Mouse (Mus musculus): Measurements from ENCODE around the gene Mogat2. TPM values are rescaled to one million over a fixed set of nuclear protein-coding genes. Genes with fewer than 3 reads are reported as not detected.
A peak's percentile ranks its signal among the peaks of the same experiment; 100 is the strongest.

Mogat2 gene
- total RNA-seq, 2 experiments from 2014 or later, result not detected

DNA sequence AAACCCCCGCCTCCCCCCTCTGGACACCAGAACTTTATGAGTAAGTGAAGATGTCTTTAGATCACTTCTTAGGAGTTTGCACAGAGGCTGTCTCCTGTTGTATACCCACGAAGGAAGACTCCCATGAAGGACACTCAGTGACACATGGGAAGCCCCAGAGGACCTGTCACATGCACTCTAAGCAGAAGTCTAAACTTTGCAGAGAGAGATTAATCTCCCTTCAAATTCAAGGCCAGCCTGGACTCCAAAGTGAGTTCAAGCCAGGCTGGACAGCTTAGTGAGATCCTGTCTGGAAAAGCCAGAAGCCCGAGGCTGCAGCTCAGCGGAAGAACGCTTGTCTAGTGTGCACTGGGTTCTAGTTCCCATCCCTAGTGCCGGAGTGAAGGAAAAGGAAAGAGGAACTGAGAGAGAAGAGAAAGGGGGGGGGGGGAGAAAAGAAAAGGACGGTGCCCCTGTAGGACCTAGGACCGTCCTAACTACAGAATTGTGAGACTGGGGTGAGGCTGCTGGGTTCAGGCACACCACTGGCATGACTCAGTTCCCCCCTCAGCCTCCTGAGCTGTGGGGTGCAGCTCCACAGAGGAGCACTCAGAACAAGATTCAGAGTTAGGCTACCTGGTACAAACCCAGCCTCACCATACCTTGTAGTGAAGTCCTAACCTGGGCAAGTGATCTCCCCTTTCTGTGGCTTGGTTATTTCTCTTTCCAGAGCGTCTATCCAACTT lies 38.8 kb downstream of the Mogat2 start:
- intact Hi-C loops (cut with DNase I), result loop anchor here (2.0 kb wide), 1 partner anchor 17 kb away; the partner anchor contains the start of gene Dgat2
- DNase-seq, result no peak

DNA sequence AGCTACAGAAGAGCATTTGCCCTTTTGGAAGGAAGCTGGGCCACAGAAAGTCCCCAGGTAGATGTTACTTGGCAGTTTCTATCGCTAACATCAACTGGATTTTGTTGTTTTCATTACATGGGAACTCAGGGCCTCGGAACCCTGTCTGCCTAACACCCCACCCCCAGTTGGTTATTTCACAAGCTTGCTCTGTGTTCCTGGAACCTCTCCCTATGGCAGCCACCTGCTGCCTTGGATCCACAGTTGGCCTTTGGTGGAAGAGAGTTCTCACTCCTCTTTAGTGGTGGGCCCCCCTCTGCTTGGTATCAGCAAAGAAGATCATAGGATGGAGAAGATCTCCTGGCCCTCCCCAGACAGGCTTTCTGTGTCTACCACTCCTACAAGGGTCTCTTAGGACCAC lies 39.6 kb downstream of the Mogat2 start:
- no peak for DNase-seq

DNA sequence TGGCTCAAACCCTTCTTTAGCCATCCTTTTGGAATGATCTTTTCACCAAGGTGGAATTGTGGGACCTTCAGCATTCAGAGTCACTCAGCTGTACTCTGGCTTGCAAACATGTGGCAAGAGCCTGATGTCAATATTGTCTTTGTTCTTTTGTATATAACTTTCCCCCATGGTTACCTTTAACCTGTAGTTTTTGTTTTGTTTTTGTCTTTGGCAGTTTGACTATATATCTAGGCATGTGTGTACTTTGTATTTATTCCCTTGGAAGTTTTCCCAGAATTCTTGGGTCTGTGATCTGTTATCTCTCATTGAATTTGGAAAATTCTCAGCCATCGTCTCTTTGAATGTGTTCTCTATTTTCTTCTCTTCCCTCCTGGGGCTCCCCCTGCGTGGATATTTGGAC lies 43.9 kb downstream of the Mogat2 start:
- DNase-seq, result no peak
- intact Hi-C loops (cut with DNase I), result no loop called here

More for the DNA sequence above, 39.6 kb downstream of the Mogat2 start:
- intact Hi-C loops (cut with DNase I), result no loop called here

DNA sequence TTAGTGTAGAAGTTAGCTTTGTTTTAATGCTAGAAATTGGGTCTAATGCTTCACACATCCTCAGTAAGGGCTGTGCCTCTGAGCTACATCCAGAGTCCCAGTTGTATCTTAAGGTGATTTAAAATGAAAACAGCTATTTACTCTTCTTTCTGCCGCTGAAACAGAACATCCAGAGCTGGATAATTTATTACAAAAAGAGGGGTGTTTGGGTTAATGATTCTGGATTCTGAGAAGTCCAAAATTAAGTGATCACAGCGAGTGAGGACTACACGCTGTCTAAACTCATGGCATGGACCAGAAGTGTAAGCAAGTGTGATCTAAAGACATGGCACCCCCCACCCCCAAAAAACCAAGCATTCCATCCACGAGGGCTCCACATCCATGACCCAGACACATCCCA lies 44.5 kb downstream of the Mogat2 start:
- no peak for DNase-seq
- intact Hi-C loops (cut with DNase I), result no loop called here

DNA sequence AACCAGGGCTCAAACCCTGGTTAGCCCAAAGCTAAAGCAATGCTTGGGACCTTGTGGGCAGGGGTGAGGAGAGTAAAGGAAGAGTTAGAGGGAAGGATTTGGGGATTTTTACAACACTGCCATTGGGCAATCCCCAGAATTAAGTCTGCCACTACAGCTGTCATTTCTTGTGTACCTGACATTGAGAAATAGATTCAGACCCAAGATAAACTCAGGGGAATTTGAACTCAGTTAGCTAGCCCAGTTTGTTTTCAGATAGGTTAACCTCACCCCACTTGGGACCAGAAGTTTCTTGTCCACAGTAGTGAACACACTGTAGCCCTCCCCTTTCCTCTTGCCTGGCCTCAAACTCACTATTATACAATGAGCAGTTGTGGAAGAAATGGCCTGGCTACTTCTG lies 47.0 kb downstream of the Mogat2 start:
- DNase-seq, result no peak
- intact Hi-C loops (cut with DNase I), result no loop called here

DNA sequence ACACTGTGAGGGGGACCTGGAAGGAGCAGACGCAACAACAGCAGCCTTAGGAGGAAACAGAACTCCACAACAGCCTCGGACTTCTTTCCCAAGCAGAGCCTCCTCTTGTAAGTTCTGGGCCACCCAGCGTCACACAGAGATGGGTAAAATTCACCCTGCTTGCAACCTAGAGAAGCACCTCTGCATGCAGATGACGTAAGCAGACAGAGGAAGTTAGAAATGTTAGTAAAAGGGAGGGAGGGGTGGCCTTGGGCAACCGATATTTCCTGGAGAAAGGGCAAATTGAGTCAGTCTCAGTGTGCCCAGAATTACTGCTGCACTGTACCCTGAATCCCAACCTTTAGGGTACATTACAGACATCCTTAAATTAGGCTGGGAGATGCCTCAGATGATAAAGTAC lies 48.5 kb downstream of the Mogat2 start:
- intact Hi-C loops (cut with DNase I), result no loop called here
- DNase-seq, result no peak

DNA sequence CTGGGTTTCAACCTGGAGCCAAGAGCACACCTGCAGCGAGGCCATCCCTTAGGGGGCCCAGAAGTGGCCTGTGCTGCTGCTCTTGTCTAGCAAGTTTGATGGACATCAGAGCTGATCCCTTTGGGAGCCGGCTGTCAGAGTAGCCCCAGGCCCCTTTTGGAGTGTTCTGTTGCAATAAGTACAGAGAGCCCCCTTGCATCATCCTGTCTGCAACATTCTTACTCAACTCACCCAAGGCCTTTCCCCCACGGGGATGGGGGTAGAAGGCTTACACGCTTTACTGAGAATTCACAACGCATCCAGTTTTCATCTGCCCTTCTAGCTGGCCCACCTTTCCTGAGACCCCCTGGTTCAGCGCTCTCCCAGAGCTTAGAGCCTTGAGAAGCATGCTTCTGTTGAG lies 49.8 kb downstream of the Mogat2 start:
- DNase-seq, result no peak
- intact Hi-C loops (cut with DNase I), result no loop called here

DNA sequence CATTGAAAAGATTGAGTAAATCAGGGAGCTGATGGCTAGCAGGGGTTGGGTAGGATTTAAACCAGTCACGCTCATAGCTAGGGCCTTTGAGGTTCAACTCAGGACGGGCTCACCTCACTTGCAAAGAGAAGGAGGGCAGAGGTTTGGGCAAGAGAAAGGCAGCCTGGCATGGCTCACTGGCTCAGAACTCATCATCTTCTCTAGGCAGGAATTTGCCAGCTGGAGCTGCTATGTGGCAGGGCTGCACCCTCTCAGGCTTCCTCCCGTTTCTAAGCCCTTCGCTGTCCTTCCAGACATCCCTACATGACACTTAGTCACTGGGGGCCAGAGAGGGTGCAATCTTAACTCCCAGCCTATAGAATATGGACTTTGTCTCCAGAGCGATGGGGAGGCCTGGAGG lies 51.0 kb downstream of the Mogat2 start:
- DNase-seq, result peak in 1 of 2 experiments; percentile 45
- intact Hi-C loops (cut with DNase I), result no loop called here

DNA sequence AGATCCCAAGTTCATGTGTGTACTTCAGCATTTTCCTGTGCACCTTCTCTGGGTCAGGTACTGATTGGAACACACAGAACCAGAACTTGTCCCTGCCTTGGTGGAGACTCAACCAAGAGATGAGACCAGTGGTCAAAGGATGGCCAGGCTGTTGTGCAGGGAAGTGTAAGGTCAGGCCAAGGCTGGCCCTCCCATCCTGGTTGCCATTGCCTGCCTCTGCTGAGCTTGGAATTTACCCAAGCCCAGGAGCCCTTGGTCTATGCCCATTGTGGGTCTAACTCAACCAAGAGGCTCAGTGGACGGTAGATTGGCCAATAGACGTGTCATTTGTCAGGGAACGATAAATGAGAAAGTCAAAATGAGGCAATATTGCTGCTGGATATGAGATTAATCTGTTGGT lies 53.0 kb downstream of the Mogat2 start:
- no peak for DNase-seq
- intact Hi-C loops (cut with DNase I), result no loop called here

DNA sequence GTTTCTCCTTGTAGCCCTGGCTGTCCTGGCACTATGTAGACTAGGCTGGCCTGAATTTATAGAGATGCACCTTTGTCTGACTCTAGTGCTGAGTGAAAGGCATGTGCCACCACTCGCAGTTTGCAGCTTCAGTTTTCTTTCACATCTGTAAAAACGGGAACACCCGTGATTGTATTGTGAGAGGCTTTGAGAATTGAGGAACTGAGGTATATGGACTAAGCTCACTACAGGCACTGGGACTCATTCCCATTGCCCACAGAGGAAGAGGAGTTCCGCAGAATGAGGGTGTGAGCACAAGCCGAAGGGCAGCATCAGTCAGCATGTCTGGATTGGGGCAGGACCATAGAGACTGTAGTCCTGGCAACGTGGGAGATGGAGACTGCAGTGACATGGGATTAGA lies 54.7 kb downstream of the Mogat2 start:
- no peak for DNase-seq
- intact Hi-C loops (cut with DNase I), result loop anchor here (2.0 kb wide), 1 partner anchor 17 kb away; no protein-coding TSS in a partner anchor

DNA sequence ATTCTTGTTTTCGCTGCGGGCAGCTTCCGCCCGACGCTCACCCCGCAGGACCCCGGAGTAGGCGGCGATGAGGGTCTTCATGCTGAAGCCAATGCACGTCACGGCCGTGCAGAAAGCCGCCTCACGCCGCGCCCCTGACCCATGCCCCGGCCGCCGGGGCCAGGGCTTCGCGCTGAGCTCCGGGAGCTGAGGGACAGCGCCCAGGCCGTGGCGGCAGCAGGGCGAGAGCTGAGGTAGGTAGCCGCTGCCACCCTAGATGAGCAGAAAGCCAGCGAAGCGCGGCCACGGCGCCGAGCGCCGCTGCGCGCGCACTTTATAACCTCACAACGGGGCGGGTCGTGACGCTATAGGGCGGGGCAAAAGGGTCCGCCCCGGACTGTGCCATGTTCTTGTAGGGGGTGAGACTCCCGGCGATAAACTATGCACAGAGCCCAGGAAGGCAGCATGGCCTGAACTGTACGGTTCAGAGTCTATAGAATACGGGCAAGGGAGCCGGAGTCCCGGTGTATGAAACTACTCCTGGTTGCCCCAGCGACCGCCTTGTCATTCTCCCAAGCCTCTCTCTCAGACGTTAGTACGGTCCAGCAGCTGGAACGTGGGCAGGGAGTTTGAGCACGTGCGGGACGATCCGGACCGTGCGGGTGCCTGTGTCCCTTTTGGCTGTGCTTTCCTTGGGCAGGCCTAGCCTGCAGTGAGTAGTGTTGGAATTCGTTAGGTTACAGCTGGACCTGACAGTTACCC lies 55.8 kb downstream of the Mogat2 start, which contains the start of gene Dgat2:
Dgat2 (minus strand) TSS at position 288 of the 741 bp plus-strand sequence.
- peak; percentile 92 to 95 for DNase-seq
- intact Hi-C loops (cut with DNase I), result loop anchor here (2.0 kb wide), 1 partner anchor 18 kb away; no protein-coding TSS in a partner anchor

DNA sequence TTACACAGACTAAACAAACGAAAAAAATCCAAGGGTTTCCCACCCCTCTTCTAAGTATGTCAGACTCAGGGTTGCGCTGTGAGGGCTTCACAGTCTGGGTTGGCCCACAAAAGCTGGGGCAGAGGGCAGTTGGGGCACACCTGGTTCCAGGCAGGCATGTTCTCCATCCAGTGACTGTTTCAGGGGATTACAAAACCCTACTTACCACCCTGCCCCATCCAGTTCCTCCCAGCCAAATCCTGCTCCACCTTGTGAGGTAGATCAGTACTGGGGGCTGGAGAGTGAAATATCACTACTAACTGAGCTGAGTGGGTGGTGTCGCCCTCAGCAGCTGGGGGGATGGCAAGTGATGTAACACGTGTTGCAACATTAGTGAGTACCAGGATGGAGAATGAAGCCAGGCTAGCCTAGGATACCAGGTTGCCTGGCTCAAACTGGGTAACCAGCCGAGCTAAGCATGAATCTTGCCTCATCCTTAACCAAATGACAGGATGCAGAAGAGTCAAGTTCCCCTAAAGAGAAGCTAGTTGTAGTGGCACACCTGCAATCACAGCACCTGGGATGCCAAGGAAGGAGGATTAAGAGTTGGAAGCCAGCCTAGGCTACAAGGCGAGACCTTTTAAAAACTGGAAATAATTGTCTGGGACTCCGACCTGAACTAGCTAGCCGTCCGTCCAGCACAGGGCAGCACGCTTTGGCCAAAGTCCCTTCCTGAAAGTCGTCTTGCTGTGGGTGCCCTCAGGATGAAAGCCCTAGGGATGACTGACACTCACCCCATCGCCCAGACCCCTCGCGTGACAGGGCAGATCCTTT lies 56.6 kb downstream of the Mogat2 start:
- intact Hi-C loops (cut with DNase I), result loop anchor here (2.0 kb wide), 1 partner anchor 19 kb away; no protein-coding TSS in a partner anchor
- no peak for DNase-seq

DNA sequence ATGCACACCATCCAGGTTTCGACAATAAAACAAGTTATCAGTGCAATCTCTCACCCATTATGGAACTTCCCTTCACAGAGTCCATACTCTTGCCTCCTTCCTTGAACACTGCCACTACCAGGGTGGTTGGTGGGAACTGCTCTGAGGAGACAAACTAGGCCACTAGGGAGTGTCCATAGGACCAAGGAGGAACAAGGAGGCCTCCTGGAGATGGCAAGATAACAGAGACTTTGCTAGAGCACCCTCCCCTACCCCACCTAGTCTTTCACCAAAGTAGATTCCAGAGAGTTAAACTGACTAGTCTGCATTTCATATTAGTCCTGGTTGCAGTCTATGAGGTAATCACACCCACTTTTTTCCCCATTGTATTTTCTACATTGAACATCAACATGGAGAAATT lies 58.3 kb downstream of the Mogat2 start:
- DNase-seq, result no peak
- intact Hi-C loops (cut with DNase I), result no loop called here

DNA sequence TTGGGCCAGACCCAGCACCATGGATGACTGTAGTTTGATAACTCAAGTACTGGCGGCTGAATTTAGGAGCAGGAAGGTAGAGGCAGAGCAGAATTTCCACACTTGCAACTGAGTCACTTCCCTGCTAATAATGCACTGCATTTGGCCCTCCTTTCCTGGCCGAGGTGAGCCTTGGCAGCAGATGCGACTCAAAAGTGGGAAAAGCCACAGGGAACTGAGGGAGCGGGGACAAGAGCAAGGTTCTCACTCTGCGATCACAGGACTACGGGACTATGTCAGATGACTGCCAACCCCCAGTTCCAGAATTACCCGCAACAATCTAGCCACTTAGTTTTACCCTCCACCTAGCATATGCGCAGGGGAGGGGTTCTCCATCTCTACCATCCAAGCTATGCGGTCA lies 59.1 kb downstream of the Mogat2 start:
- intact Hi-C loops (cut with DNase I), result no loop called here
- no peak for DNase-seq

DNA sequence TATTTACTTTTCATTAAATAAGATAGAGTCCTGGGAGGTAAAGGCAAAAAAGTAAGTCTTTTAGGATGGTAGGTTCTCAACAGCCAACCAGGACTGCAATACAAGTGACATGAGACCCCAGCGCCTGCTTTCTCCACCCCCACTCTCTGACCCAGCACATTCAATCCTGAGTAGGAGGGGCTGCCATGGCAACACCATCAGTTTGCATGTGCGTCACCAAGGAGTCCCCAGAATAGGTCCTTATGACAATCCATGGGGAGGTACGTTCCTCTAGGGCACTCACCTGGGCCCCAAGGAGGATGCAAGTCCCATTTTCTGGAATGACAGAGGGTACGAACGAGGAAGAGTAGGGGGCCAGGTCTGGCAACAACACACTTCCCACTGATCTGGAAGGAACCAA lies 61.0 kb downstream of the Mogat2 start:
- no peak for DNase-seq

DNA sequence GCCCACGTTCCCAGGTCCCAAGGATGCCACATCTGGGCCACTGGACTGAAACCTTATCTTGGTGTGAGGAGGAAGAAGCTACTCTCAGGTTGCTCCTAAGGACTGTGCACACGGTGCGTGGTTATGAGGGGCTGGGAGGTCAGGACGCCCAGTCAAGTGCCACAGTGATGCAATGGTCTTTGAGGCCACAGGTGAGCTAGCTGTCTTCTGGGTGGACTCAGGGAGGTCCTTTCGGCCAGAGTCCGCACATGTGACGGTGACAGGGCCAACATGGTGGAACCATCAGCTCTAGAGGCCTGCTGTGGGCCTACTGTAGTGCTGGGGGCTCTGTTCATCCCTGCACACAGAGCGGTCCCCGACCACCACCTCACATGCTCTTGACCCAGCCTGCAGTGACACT lies 62.8 kb downstream of the Mogat2 start:
- no peak for DNase-seq
- intact Hi-C loops (cut with DNase I), result no loop called here

More for the DNA sequence above, 61.0 kb downstream of the Mogat2 start:
- intact Hi-C loops (cut with DNase I), result no loop called here

DNA sequence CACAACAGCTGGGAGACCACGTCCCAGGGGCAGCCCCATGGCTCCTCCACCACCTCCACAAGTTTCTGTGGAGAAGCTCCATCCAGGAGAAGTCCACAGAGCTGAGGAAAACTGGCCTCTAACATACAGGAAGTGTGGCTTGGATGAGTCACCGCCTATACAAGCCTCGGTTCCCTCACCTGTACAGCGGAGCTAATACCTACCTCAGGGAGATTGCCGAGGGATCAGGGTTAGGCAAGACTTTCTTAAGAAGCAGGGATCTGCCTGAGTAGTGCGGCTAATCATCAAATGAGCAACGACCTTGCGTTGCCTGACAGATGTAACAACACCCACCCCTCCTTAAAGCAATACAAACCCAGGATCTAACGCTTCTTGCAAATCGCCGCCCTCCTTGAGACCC lies 63.3 kb downstream of the Mogat2 start:
- intact Hi-C loops (cut with DNase I), result no loop called here
- no peak for DNase-seq

DNA sequence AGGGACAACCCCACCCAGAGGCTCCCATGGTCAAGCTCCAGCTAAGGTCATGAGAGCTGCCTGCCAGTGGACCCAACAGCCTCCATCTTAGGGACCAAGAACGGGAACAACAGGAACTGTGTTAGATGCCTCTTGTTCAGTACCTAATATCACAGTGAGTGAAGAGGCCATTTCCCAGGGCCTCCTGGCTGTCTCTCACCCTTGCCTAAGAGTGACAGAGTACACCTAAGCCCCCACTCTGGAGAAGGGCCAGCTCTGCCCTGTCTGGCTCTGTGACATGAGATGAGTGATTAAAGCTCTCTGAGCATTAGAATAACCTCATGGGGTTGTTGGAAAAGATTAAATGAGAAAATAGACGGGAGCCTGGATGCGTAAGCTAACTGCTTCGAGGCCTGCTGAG lies 64.4 kb downstream of the Mogat2 start:
- no peak for DNase-seq
- intact Hi-C loops (cut with DNase I), result no loop called here

DNA sequence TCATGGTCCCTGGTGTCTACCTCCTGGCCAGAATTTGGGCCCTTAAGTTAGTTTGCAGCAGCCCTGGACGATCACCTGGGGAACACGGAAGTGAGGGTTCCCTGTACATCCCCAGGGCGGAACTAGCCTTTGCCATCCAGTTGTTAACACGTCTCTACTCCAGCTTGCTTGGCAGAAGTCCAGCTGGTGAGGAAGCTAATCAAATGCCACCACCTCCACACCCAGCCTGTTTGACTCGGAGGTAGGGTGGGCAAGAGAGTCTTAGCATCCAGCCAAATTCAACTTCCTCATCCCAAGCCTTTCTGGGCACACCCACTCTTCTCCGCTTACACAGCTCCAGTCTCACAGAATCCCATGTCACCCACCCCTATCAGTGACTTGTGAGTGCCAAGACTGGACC lies 65.5 kb downstream of the Mogat2 start:
- intact Hi-C loops (cut with DNase I), result no loop called here
- peak; percentile 28 to 59 for DNase-seq

DNA sequence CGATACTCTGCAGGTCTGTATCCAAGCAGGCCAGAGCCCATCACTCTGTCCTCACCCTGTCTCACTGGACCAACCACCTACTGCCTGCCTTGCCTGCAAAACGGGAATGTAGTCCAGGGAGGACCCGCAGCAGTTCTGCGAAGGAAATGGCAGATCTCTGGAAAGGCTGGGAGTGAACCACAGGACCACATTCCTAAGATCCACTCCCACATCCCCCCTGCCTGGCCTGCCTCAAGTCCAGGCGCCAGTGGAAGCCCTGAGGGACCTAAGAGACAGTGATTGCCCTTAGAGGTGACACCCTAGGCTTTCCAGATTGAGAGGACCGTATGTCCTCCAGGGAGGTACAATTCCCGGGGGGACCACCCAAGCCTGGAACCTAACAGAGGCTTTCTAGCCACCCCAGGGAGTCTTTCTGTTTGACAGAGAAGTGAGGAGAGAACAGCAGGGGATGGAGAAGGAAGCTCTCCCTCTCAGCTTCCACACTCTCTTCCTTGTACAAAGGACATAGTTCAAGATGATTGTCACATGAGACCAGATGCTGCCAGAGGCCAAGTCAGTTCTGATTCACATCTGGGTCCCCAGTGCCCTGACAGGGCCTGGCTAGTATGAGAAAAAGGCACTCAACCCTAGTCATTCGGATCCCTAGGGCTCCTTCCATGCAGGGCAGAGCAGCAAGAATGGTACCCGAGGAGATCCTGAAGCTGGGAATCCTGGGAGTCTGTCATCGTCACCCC lies 66.5 kb downstream of the Mogat2 start:
- intact Hi-C loops (cut with DNase I), result no loop called here

More for the DNA sequence above, 66.5 kb downstream of the Mogat2 start:
- DNase-seq, result no peak
